Mouse (Mus musculus): Measurements from ENCODE around the gene Cdcp1. TPM values are rescaled to one million over a fixed set of nuclear protein-coding genes. Genes with fewer than 3 reads are reported as not detected.

Cdcp1 gene
- total RNA-seq (2021), result under 1 TPM; 0.48 to 0.99 TPM
- long read RNA-seq, experiment 1, result 0 reads
- long read RNA-seq, experiment 2, result 0 reads

- no peak for DNase-seq
Observed at GRCm38 (mm10) chr9:123215621-123216440, at the start of gene Cdcp1. TSS of gene Cdcp1 (minus strand) at chr9:123216038.

GRCm38 (mm10) chr9:123260611-123261021 is 44.8 kb upstream of the Cdcp1 start, which contains the start of gene Tmem158:
TSS of gene Tmem158 (minus strand) at chr9:123260764.
- peak; percentile 92 for DNase-seq

GRCm38 (mm10) chr9:123259896-123260610 is 44.2 kb upstream of the Cdcp1 start:
- peak; percentile 57 for DNase-seq

- DNase-seq, result peak; percentile 87
Observed at GRCm38 (mm10) chr9:123259461-123259895, 43.6 kb upstream of the Cdcp1 start.

GRCm38 (mm10) chr9:123258796-123259195 is 43.0 kb upstream of the Cdcp1 start:
- DNase-seq, result no peak

GRCm38 (mm10) chr9:123255736-123256135 is 39.9 kb upstream of the Cdcp1 start:
- no peak for DNase-seq

GRCm38 (mm10) chr9:123247992-123248391 is 32.2 kb upstream of the Cdcp1 start:
- DNase-seq, result no peak

GRCm38 (mm10) chr9:123245146-123245545 is 29.3 kb upstream of the Cdcp1 start:
- DNase-seq, result no peak

GRCm38 (mm10) chr9:123243988-123244387 is 28.1 kb upstream of the Cdcp1 start:
- DNase-seq, result peak; percentile 47

- DNase-seq, result no peak
Observed at GRCm38 (mm10) chr9:123241191-123241590, 25.4 kb upstream of the Cdcp1 start.

- no peak for DNase-seq
Observed at GRCm38 (mm10) chr9:123240751-123241150, 24.9 kb upstream of the Cdcp1 start.

GRCm38 (mm10) chr9:123240271-123240670 is 24.4 kb upstream of the Cdcp1 start:
- DNase-seq, result no peak

GRCm38 (mm10) chr9:123239651-123240050 is 23.8 kb upstream of the Cdcp1 start:
- DNase-seq, result no peak

GRCm38 (mm10) chr9:123238256-123239045 is 22.6 kb upstream of the Cdcp1 start:
- no peak for DNase-seq

GRCm38 (mm10) chr9:123237739-123238138 is 21.9 kb upstream of the Cdcp1 start:
- no peak for DNase-seq

GRCm38 (mm10) chr9:123235621-123236020 is 19.8 kb upstream of the Cdcp1 start:
- no peak for DNase-seq

- DNase-seq, result no peak
Observed at GRCm38 (mm10) chr9:123229826-123230225, 14.0 kb upstream of the Cdcp1 start.

- no peak for DNase-seq
Observed at GRCm38 (mm10) chr9:123228671-123229070, 12.8 kb upstream of the Cdcp1 start.

GRCm38 (mm10) chr9:123227106-123227750 is 11.4 kb upstream of the Cdcp1 start:
- no peak for DNase-seq

GRCm38 (mm10) chr9:123224863-123225431 is 9.1 kb upstream of the Cdcp1 start:
- no peak for DNase-seq

GRCm38 (mm10) chr9:123219826-123220225 is 4.0 kb upstream of the Cdcp1 start:
- DNase-seq, result no peak

Data from adrenal gland, postnatal 10 days (tissue).